Mouse (Mus musculus) stomach, postnatal 0 days (tissue): Measurements from ENCODE around the gene Sema6b.

ENCODE experiments used
- CTCF ChIP-seq: IDR thresholded peaks from 2 replicates; pipeline ENCODE4 v1.5.1; 2016; ENCODE audit warnings: antibody characterized with exemption, low read depth, mild to moderate bottlenecking, moderate library complexity
- EP300 ChIP-seq: optimal IDR thresholded peaks from 2 replicates; pipeline ENCODE3; 2016; ENCODE audit warnings: antibody characterized with exemption

- peak; percentile 30; the same call in 1 of the 2 replicates for TF ChIP-seq CTCF
- no peak for TF ChIP-seq EP300
Measured at GRCm38 (mm10) chr17:56139858-56140595, at the start of gene Sema6b.
